Mouse (Mus musculus): ENCODE measurements around the gene Plcd1.
A peak's percentile ranks its signal among the peaks of the same experiment; 100 is the strongest.

GRCm38 (mm10) chr9:119100177-119100898 lies 7.0 kb upstream of the Plcd1 start:
- no peak for TF ChIP-seq EP300 (optimal IDR thresholded peaks at IDR 0.05)
- TF ChIP-seq CTCF (IDR thresholded peaks at IDR 0.05; ENCODE audit: low read depth), result peak; percentile 20; the same call in 1 of the 2 replicates

Data from stomach, postnatal 0 days (tissue).